Mouse (Mus musculus) CH12.LX (cell line): ENCODE results near the gene Asb13. TPM values are rescaled to one million over a fixed set of nuclear protein-coding genes. Genes with fewer than 3 reads are reported as not detected.

ENCODE experiments used
- DNase-seq: peaks from one replicate; pipeline ENCODE4 v3.0.0-alpha.2; 2013; ENCODE audit errors: extremely low read depth
- H3K27ac ChIP-seq: 2 replicates; pipeline ENCODE4 v1.5.1; 2012; ENCODE audit warnings: low read depth, mild to moderate bottlenecking, control low read depth, moderate library complexity; ENCODE audit not compliant: insufficient read depth
- H3K27me3 ChIP-seq: replicated peaks from 2 replicates; pipeline ENCODE3; 2012; ENCODE audit warnings: inconsistent platforms
- H3K36me3 ChIP-seq, 2 experiments: replicated peaks in 1 of 2; 2 replicates each; pipeline versions ENCODE3 to v1.6.1; 2012; ENCODE audit warnings: inconsistent platforms in 1 of 2, low read length in 1 of 2, mild to moderate bottlenecking in 1 of 2, mixed read lengths in 1 of 2, moderate library complexity in 1 of 2; ENCODE audit not compliant: control insufficient read depth in 1 of 2, insufficient read depth in 1 of 2
- H3K4me1 ChIP-seq, 2 experiments: 2 replicates each; pipeline ENCODE4 v1.6.1; 2012; ENCODE audit warnings: inconsistent platforms in 1 of 2, moderate library complexity in 1 of 2; ENCODE audit not compliant: insufficient read depth in 2 of 2, control insufficient read depth in 1 of 2
- H3K4me2 ChIP-seq: 2 replicates; pipeline ENCODE4 v1.6.1; 2012; ENCODE audit warnings: low read depth, mild to moderate bottlenecking, control low read depth; ENCODE audit not compliant: poor library complexity, insufficient read depth, severe bottlenecking
- H3K4me3 ChIP-seq, 3 experiments: fragments of 150-350 bp in 1 of 3; sonication (generic) in 1 of 3; replicated peaks in 1 of 3; 2 replicates each; pipeline versions ENCODE3 to v1.5.1; 2011 to 2012; ENCODE audit warnings: low read depth in 2 of 3, low read length in 2 of 3, mild to moderate bottlenecking in 2 of 3, moderate library complexity in 2 of 3, control low read depth in 1 of 3, improper control_type of control experiment in 1 of 3, inconsistent platforms in 1 of 3, mixed read lengths in 1 of 3; ENCODE audit not compliant: poor library complexity in 1 of 3
- H3K79me2 ChIP-seq: replicated peaks from 2 replicates; pipeline ENCODE4 v1.6.1; 2012; ENCODE audit warnings: mild to moderate bottlenecking, moderate library complexity; ENCODE audit not compliant: control insufficient read depth, poor library complexity, insufficient read depth, severe bottlenecking; ENCODE audit errors: extremely low read depth
- H3K9ac ChIP-seq: 2 replicates; pipeline ENCODE4 v1.6.1; 2012; ENCODE audit warnings: low read depth, mild to moderate bottlenecking, control low read depth, moderate library complexity; ENCODE audit not compliant: insufficient read depth
- H3K9me3 ChIP-seq: replicated peaks from 2 replicates; pipeline ENCODE3; 2012; ENCODE audit warnings: low read length, inconsistent platforms, mixed read lengths
- BHLHE40 ChIP-seq: IDR thresholded peaks from 2 replicates; pipeline ENCODE4 v1.6.1; 2011; ENCODE audit warnings: mild to moderate bottlenecking, low read depth, low read length, improper control_type of control experiment
- CHD2 ChIP-seq: IDR thresholded peaks from 2 replicates; pipeline ENCODE4 v1.6.1; 2011; ENCODE audit warnings: low read length, improper control_type of control experiment
- EP300 ChIP-seq: IDR thresholded peaks from 2 replicates; pipeline ENCODE4 v1.6.1; 2011; ENCODE audit warnings: low read length, improper control_type of control experiment
- IRF4 ChIP-seq: IDR thresholded peaks from 2 replicates; pipeline ENCODE4 v1.6.1; 2014; ENCODE audit warnings: low read depth, mild to moderate bottlenecking, inconsistent platforms, low read length, improper control_type of control experiment
- KAT2A ChIP-seq: IDR thresholded peaks from 2 replicates; pipeline ENCODE4 v1.6.1; 2012; ENCODE audit warnings: low read length, improper control_type of control experiment, inconsistent platforms; ENCODE audit not compliant: insufficient replicate concordance
- MAX ChIP-seq: IDR thresholded peaks from 2 replicates; pipeline ENCODE4 v1.6.1; 2011; ENCODE audit warnings: low read length, improper control_type of control experiment
- MAZ ChIP-seq: IDR thresholded peaks from 2 replicates; pipeline ENCODE4 v1.6.1; 2012; ENCODE audit warnings: low read depth, mild to moderate bottlenecking, inconsistent platforms, low read length, improper control_type of control experiment, moderate library complexity
- MEF2A ChIP-seq: IDR thresholded peaks from 2 replicates; pipeline ENCODE4 v1.6.1; 2014; ENCODE audit warnings: low read depth, mild to moderate bottlenecking, inconsistent platforms, low read length, improper control_type of control experiment, borderline replicate concordance
- MXI1 ChIP-seq: IDR thresholded peaks from 2 replicates; pipeline ENCODE4 v1.6.1; 2011; ENCODE audit warnings: mild to moderate bottlenecking, low read depth, low read length, improper control_type of control experiment
- MYC ChIP-seq: IDR thresholded peaks from 2 replicates; pipeline ENCODE4 v1.6.1; 2011; ENCODE audit warnings: low read depth, mild to moderate bottlenecking, improper control_type of control experiment, low read length
- NRF1 ChIP-seq: IDR thresholded peaks from 2 replicates; pipeline ENCODE4 v1.6.1; 2014; ENCODE audit warnings: low read depth, mild to moderate bottlenecking, inconsistent platforms, low read length, improper control_type of control experiment, moderate library complexity
- PAX5 ChIP-seq: IDR thresholded peaks from 2 replicates; pipeline ENCODE4 v1.6.1; 2012; ENCODE audit warnings: low read length, inconsistent platforms, mixed read lengths
- POLR2AphosphoS2 ChIP-seq: IDR thresholded peaks from 2 replicates; pipeline ENCODE4 v1.6.1; 2011; ENCODE audit warnings: low read depth, low read length, improper control_type of control experiment
- RAD21 ChIP-seq: IDR thresholded peaks from 2 replicates; pipeline ENCODE4 v1.6.1; 2011; ENCODE audit warnings: low read depth, mild to moderate bottlenecking, low read length, improper control_type of control experiment, moderate library complexity
- UBTF ChIP-seq: IDR thresholded peaks from 2 replicates; pipeline ENCODE4 v1.6.1; 2012; ENCODE audit warnings: low read depth, mild to moderate bottlenecking, inconsistent platforms, low read length, improper control_type of control experiment, moderate library complexity
- USF2 ChIP-seq: conservative IDR thresholded peaks from 2 replicates; pipeline ENCODE4 v1.6.1; 2011; ENCODE audit warnings: low read depth, low read length, improper control_type of control experiment
- ZC3H11A ChIP-seq: IDR thresholded peaks from 2 replicates; pipeline ENCODE4 v1.6.1; 2012; ENCODE audit warnings: low read depth, mild to moderate bottlenecking, inconsistent platforms, low read length, improper control_type of control experiment
- dilution Hi-C: fragments of 300-500 bp; cut with MboI; formaldehyde crosslinking; loops from 2 replicates; pipeline ENCODE4 v1.14.3; 2020; ENCODE audit warnings: low sequenced_read_pairs; ENCODE audit not compliant: extremely low pct_unique_long_range_greater_than_20kb, extremely low pct_ligation_motif_present
- in situ Hi-C: fragments of 300-500 bp; cut with MboI; formaldehyde crosslinking; loops from 3 replicates; pipeline ENCODE4 v1.14.3; 2019; ENCODE audit warnings: low sequenced_read_pairs, low pct_ligation_motif_present, low pct_unique_long_range_greater_than_20kb, mixed read lengths
- polyA plus RNA-seq: library from polyadenylated mRNA; unstranded; fragments of >175 nt; gene quantifications from 2 replicates; pipeline ENCODE4 v1.2.1, GENCODE M21; 2012; ENCODE audit warnings: low read depth; ENCODE audit not compliant: insufficient read length
- total RNA-seq, 2 experiments: library from RNA; depleted of rRNA; stranded (reverse); fragments of 300-350 nt in 1 of 2; fragments of >200 nt in 1 of 2; gene quantifications; 2 replicates each; pipeline ENCODE4 v1.2.3; 2012 to 2014

Gene Asb13
- total and polyA plus RNA-seq, 3 experiments: 0.78 to 2.0 (median 1.4) TPM

DNA sequence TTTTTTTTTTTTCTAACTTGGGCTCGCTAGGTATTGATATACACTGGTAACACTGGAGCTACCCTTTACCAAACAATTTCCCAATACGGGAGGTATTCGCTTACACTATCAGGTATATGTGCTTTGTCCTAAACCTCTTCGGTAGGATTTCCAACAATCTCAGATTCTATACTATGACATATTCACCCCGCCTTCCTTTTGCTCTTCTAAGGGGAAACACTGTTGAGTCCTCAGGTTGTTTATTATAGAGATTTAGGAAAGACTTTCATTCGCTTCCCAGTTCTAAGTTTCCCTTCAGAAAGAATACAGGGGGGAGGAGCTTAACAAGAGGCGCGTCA, 24.1 kb upstream of the Asb13 start (continued):
- no peak for TF ChIP-seq MAX
- TF ChIP-seq EP300: no peak
- TF ChIP-seq KAT2A: no peak
- TF ChIP-seq PAX5: no peak
- TF ChIP-seq MEF2A: no peak
- no peak for TF ChIP-seq NRF1
- no peak for TF ChIP-seq ZC3H11A
- 0 out of 2 replicates have a peak, but pooled peaks have one; percentile 10 for TF ChIP-seq MAZ
- TF ChIP-seq MXI1: no peak
- no peak for TF ChIP-seq MYC
- no peak for TF ChIP-seq CHD2
- no peak for TF ChIP-seq IRF4

DNA sequence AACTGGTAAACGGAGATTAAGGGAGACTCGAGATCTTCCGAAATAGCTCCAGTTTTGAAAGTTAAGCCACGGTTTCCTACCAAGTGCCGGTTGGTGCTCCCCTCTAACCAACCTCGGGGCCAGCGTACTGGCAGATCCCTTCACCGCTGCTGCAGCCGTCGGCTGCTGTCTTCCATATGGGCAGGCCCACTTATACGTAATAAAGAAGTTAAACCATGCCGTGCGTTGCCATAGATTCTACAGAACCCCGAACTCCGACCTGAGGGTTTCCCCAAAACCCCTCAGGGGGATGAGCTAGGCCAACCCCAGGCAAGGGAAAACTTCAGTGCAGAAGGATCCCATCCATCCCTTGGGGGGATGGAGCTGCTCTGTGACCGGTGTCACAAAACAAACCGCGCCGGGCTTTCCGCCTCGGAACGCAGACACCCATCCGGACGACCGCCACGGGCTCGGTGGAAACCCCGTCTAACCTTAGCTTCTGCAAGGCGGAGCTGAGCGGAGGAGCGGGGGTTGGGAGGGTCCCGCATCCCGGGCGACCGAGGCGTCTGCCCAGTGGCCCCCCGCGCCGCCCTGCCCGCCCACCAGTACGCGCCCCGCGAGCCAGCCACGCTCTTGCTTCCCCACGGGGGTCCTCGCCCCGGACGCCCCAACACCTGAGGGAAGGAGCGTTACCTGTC, 23.6 kb upstream of the Asb13 start:
- in situ Hi-C loops: no loop called here
- Histone ChIP-seq H3K27me3 (no peaks in the 10 kb centered on the region), H3K27ac (peak overlapping the region; percentile 94), H3K4me2 (peak overlapping the region; percentile 53), H3K36me3 (peaks cover 0 to 2% of the 10 kb centered on the region in 2 experiments), H3K4me3 (peak overlapping the region; percentile 98 to 100 (median 99)), H3K9ac (peak overlapping the region; percentile 86), H3K9me3 (no peaks in the 10 kb centered on the region), H3K4me1 (peaks cover 0 to 8% of the 10 kb centered on the region in 2 experiments; a peak in 2 of 4 replicates), H3K79me2 (peaks cover 24% of the 10 kb centered on the region)
- dilution Hi-C loops: no loop called here
- peak; percentile 28 for DNase-seq
- TF ChIP-seq MEF2A: no peak
- no peak for TF ChIP-seq RAD21
- 0 out of 2 replicates have a peak, but pooled peaks have one; percentile 1 for TF ChIP-seq MAZ
- peak; percentile 57; the same call in 1 of the 2 replicates for TF ChIP-seq UBTF
- peak; percentile 55; the same call in 1 of the 2 replicates for TF ChIP-seq MXI1
- TF ChIP-seq USF2: no peak
- no peak; the same call in 1 of the 2 replicates for TF ChIP-seq BHLHE40
- TF ChIP-seq POLR2AphosphoS2: no peak
